Mouse (Mus musculus): Measurements from ENCODE around the gene Dcst2. TPM values are rescaled to one million over a fixed set of nuclear protein-coding genes. Genes with fewer than 3 reads are reported as not detected.
A peak's percentile ranks its signal among the peaks of the same experiment; 100 is the strongest.

Gene Dcst2
- polyA plus RNA-seq, 1 experiment from 2014 or later: 0.23 TPM

GRCm38 (mm10) chr3:89409701-89410100, 47.9 kb downstream of the Dcst2 start:
- no peaks in the 10 kb centered on the region for H3K9me3 ChIP-seq
- H3K4me1 ChIP-seq: peaks cover 7% of the 10 kb centered on the region
- H3K27me3 ChIP-seq: no peaks in the 10 kb centered on the region

GRCm38 (mm10) chr3:89410864-89411263, 49.1 kb downstream of the Dcst2 start:
- Histone ChIP-seq H3K4me2 (peak overlapping the region; percentile 56), H3K4me3 (peak overlapping the region; percentile 52), H3K27ac (no peak overlapping the region), H3K9ac (peak overlapping the region; percentile 31; the same call in 1 of the 2 replicates), H3K27me3 (no peaks in the 10 kb centered on the region), H3K9me3 (no peaks in the 10 kb centered on the region), H3K36me3 (peaks cover 40% of the 10 kb centered on the region), H3K4me1 (peaks cover 7% of the 10 kb centered on the region)
- 81% methylated on average over 10 of the region's 10 CpGs for WGBS
- ATAC-seq (ENCODE audit: insufficient number of reproducible peaks, low FRiP score, low TSS enrichment, low read depth): no peak

More at GRCm38 (mm10) chr3:89409701-89410100, 47.9 kb downstream of the Dcst2 start:
- H3K27ac ChIP-seq: no peak overlapping the region
- no peak overlapping the region for H3K4me2 ChIP-seq
- H3K36me3 ChIP-seq: peaks cover 38% of the 10 kb centered on the region
- no peak overlapping the region for H3K9ac ChIP-seq
- ATAC-seq (ENCODE audit: insufficient number of reproducible peaks, low FRiP score, low TSS enrichment, low read depth): no peak
- H3K4me3 ChIP-seq: no peak overlapping the region
- WGBS: 93% methylated on average over 3 of the region's 3 CpGs

GRCm38 (mm10) chr3:89411490-89412393, 50.0 kb downstream of the Dcst2 start, which contains the start of gene Flad1:
Flad1 (minus strand) TSS chr3:89411870.
- ATAC-seq (ENCODE audit: insufficient number of reproducible peaks, low FRiP score, low TSS enrichment, low read depth): peak; percentile 98
- 7% methylated on average over 28 of the region's 28 CpGs for WGBS
- H3K27ac ChIP-seq: peak within 1 kb of the TSS; percentile 55

GRCm38 (mm10) chr3:89416158-89416557, 54.4 kb downstream of the Dcst2 start:
- H3K4me1 ChIP-seq: peaks cover 30% of the 10 kb centered on the region
- no peaks in the 10 kb centered on the region for H3K27me3 ChIP-seq
- H3K36me3 ChIP-seq: peaks cover 29% of the 10 kb centered on the region
- no peak for ATAC-seq (ENCODE audit: insufficient number of reproducible peaks, low FRiP score, low TSS enrichment, low read depth)
- 92% methylated on average over 8 of the region's 8 CpGs for WGBS
- H3K4me2 ChIP-seq: 0 out of 2 replicates have a peak overlapping the region, but pooled peaks have one; percentile 70
- no peaks in the 10 kb centered on the region for H3K9me3 ChIP-seq
- no peak overlapping the region for H3K9ac ChIP-seq
- H3K4me3 ChIP-seq: no peak overlapping the region
- H3K27ac ChIP-seq: no peak overlapping the region

More at GRCm38 (mm10) chr3:89411490-89412393, 50.0 kb downstream of the Dcst2 start, which contains the start of gene Flad1:
- no peaks in the 10 kb centered on the region for H3K27me3 ChIP-seq
- peaks cover 13% of the 10 kb centered on the region for H3K4me1 ChIP-seq
- H3K9me3 ChIP-seq: no peaks in the 10 kb centered on the region
- peak within 1 kb of the TSS; percentile 52 for H3K4me3 ChIP-seq
- peak within 1 kb of the TSS; percentile 31; the same call in 1 of the 2 replicates for H3K9ac ChIP-seq
- peak within 1 kb of the TSS; percentile 56 for H3K4me2 ChIP-seq
- H3K36me3 ChIP-seq: peaks cover 44% of the 10 kb centered on the region

- WGBS: 18% methylated on average over 2 of the region's 2 CpGs
- H3K4me1 ChIP-seq: peaks cover 38% of the 10 kb centered on the region
Observed at GRCm38 (mm10) chr3:89417131-89417530, 55.4 kb downstream of the Dcst2 start.

GRCm38 (mm10) chr3:89417840-89418169, 56.0 kb downstream of the Dcst2 start:
- no peaks in the 10 kb centered on the region for H3K9me3 ChIP-seq
- H3K4me1 ChIP-seq: peaks cover 44% of the 10 kb centered on the region
- H3K4me3 ChIP-seq: peak overlapping the region; percentile 65
- peak overlapping the region; percentile 50 for H3K9ac ChIP-seq
- peak; percentile 20; the same call in 1 of the 2 replicates for ATAC-seq (ENCODE audit: insufficient number of reproducible peaks, low FRiP score, low TSS enrichment, low read depth)
- H3K27me3 ChIP-seq: no peaks in the 10 kb centered on the region
- peak overlapping the region; percentile 97 for H3K27ac ChIP-seq
- peaks cover 29% of the 10 kb centered on the region for H3K36me3 ChIP-seq
- WGBS: under 1% methylated on average over 20 of the region's 20 CpGs
- H3K4me2 ChIP-seq: peak overlapping the region; percentile 70

More at GRCm38 (mm10) chr3:89417131-89417530, 55.4 kb downstream of the Dcst2 start:
- Histone ChIP-seq H3K9me3 (no peaks in the 10 kb centered on the region), H3K4me2 (peak overlapping the region; percentile 70), H3K36me3 (peaks cover 29% of the 10 kb centered on the region), H3K4me3 (peak overlapping the region; percentile 65), H3K9ac (peak overlapping the region; percentile 50), H3K27ac (peak overlapping the region; percentile 97; the same call in 1 of the 2 replicates), H3K27me3 (no peaks in the 10 kb centered on the region)
- no peak for ATAC-seq (ENCODE audit: insufficient number of reproducible peaks, low FRiP score, low TSS enrichment, low read depth)

- WGBS: under 1% methylated on average over 39 of the region's 39 CpGs
- peaks cover 49% of the 10 kb centered on the region for H3K4me1 ChIP-seq
- peak within 1 kb of the TSS; percentile 70 for H3K4me2 ChIP-seq
- H3K27ac ChIP-seq: peak within 1 kb of the TSS; percentile 97
- no peaks in the 10 kb centered on the region for H3K27me3 ChIP-seq
- peak within 1 kb of the TSS; percentile 65 for H3K4me3 ChIP-seq
- no peaks in the 10 kb centered on the region for H3K9me3 ChIP-seq
- H3K9ac ChIP-seq: peak within 1 kb of the TSS; percentile 50
- ATAC-seq (ENCODE audit: insufficient number of reproducible peaks, low FRiP score, low TSS enrichment, low read depth): peak; percentile 92
- peaks cover 29% of the 10 kb centered on the region for H3K36me3 ChIP-seq
Observed at GRCm38 (mm10) chr3:89418170-89418860, 56.5 kb downstream of the Dcst2 start, which contains the start of the genes Cks1b and Shc1. Cks1b (minus strand) TSS chr3:89418383. Shc1 (plus strand) TSS chr3:89418443.

DNA sequence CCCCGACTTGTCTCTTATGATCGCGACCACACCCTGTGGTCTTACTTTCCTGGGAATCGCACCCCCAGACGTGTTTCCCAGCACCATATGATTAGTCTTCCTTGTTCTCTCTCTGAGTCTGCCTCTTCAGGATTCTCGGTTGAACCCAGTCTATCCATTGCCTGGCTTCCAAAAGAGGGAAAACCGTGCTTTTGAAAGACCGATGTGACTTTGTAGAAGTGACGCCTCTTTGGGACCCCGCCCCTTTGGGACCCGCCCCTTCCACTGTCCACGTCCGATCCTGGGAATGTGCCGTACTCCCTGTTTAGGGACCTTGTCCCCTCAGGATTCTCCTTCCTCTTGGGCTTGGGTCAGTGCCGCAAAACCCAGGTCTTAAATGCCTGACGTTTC, 57.1 kb downstream of the Dcst2 start:
- Histone ChIP-seq H3K9ac (peak overlapping the region; percentile 46), H3K4me2 (peak overlapping the region; percentile 70), H3K4me1 (peaks cover 53% of the 10 kb centered on the region), H3K9me3 (no peaks in the 10 kb centered on the region), H3K4me3 (peak overlapping the region; percentile 65), H3K27me3 (no peaks in the 10 kb centered on the region), H3K36me3 (peaks cover 31% of the 10 kb centered on the region), H3K27ac (peak overlapping the region; percentile 97)
- no peak for ATAC-seq (ENCODE audit: insufficient number of reproducible peaks, low FRiP score, low TSS enrichment, low read depth)
- under 1% methylated on average over 16 of the region's 16 CpGs for WGBS

DNA sequence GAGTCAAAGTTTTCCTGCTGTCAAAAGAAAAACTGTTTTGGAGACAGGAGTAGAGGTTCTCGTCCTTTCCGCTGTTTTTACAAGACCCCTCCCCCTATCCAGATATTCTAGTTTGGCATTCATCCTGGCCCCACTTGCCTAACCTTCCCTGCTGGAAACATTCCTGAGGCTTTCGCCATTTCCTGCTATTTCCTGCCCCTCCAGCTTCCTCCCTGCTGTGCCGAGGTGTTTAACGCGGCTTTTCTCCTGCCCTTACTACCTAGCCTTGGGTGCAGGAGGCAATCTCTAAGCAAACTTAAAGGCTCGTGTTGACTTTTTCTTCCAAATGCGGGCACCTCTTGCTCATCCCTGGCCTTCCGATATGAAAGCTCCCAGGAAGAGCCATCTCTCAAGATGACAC, 57.8 kb downstream of the Dcst2 start:
- H3K4me3 ChIP-seq: peak overlapping the region; percentile 65
- peaks cover 58% of the 10 kb centered on the region for H3K4me1 ChIP-seq
- peak overlapping the region; percentile 70 for H3K4me2 ChIP-seq
- no peaks in the 10 kb centered on the region for H3K9me3 ChIP-seq
- H3K27me3 ChIP-seq: no peaks in the 10 kb centered on the region
- no peak for ATAC-seq (ENCODE audit: insufficient number of reproducible peaks, low FRiP score, low TSS enrichment, low read depth)
- H3K36me3 ChIP-seq: peaks cover 31% of the 10 kb centered on the region
- peak overlapping the region; percentile 46 for H3K9ac ChIP-seq
- peak overlapping the region; percentile 97 for H3K27ac ChIP-seq
- WGBS: under 1% methylated on average over 9 of the region's 9 CpGs

DNA sequence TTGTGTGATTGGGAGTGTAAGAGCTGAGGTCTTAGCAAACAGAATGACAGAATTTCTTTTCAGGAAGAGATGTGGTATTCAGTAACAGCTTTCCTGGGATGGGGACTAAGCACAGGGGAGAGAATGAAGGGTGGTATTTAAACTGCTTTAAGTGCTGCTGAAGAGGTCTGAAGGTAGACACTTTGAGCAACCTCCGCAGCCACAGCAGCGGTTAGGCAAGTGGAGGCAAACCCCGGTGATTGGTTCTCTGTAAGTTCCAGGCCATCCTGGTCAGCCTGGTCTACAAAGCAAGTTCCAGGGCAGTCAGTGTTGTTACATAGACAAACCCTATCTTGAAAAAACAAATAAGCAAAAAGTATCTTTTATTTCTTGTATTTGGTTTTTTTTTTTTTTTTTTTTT, 58.2 kb downstream of the Dcst2 start:
- Histone ChIP-seq H3K4me3 (peak overlapping the region; percentile 65), H3K27me3 (no peaks in the 10 kb centered on the region), H3K9me3 (no peaks in the 10 kb centered on the region), H3K9ac (peak overlapping the region; percentile 46), H3K27ac (peak overlapping the region; percentile 97), H3K4me2 (peak overlapping the region; percentile 70), H3K36me3 (peaks cover 31% of the 10 kb centered on the region), H3K4me1 (peaks cover 61% of the 10 kb centered on the region)
- ATAC-seq (ENCODE audit: insufficient number of reproducible peaks, low FRiP score, low TSS enrichment, low read depth): no peak
- WGBS: 10% methylated on average over 3 of the region's 3 CpGs

GRCm38 (mm10) chr3:89420421-89420820, 58.6 kb downstream of the Dcst2 start:
- peaks cover 61% of the 10 kb centered on the region for H3K4me1 ChIP-seq
- no peak for ATAC-seq (ENCODE audit: insufficient number of reproducible peaks, low FRiP score, low TSS enrichment, low read depth)
- no peak overlapping the region for H3K9ac ChIP-seq
- no peaks in the 10 kb centered on the region for H3K27me3 ChIP-seq
- H3K36me3 ChIP-seq: peaks cover 31% of the 10 kb centered on the region
- H3K4me2 ChIP-seq: peak overlapping the region; percentile 70
- H3K4me3 ChIP-seq: peak overlapping the region; percentile 65
- peak overlapping the region; percentile 97 for H3K27ac ChIP-seq
- no peaks in the 10 kb centered on the region for H3K9me3 ChIP-seq
- 37% methylated on average over 2 of the region's 2 CpGs for WGBS
